Mouse (Mus musculus) lung, adult 2 months (tissue): ENCODE data around the gene Ackr1.

Experiments
- CTCF ChIP-seq: fragments of 200-500 bp; IDR thresholded peaks from 2 replicates; pipeline ENCODE4 v1.5.1; 2011; ENCODE audit warnings: mild to moderate bottlenecking, low read length, control low read depth; ENCODE audit not compliant: insufficient read depth
- POLR2A ChIP-seq: fragments of 200-500 bp; IDR thresholded peaks from 2 replicates; pipeline ENCODE4 v1.6.1; 2011; ENCODE audit warnings: low read depth, mild to moderate bottlenecking, control low read depth, low read length, borderline replicate concordance; ENCODE audit errors: extremely low read depth

GRCm38 (mm10) chr1:173361651-173362050 lies 28.1 kb upstream of the Ackr1 start:
- TF ChIP-seq POLR2A (no peak), CTCF (no peak)
